Mouse (Mus musculus): Measurements from ENCODE around the gene Kcnk1. TPM values are rescaled to one million over a fixed set of nuclear protein-coding genes. Genes with fewer than 3 reads are reported as not detected.

The Kcnk1 gene
- polyA plus RNA-seq, 1 experiment from 2014 or later, result 1.9 TPM

GRCm38 (mm10) chr8:126053911-126054310 lies 58.9 kb downstream of the Kcnk1 start:
- 76% methylated on average over 4 of the region's 4 CpGs for WGBS

GRCm38 (mm10) chr8:126058876-126059275 lies 63.9 kb downstream of the Kcnk1 start:
- Histone ChIP-seq H3K4me2 (no peak overlapping the region), H3K36me3 (ENCODE audit: control insufficient read depth, insufficient read depth, low read length) (no peaks in the 10 kb centered on the region), H3K27me3 (replicated peaks; ENCODE audit: control insufficient read depth, insufficient read depth, low read length) (no peaks in the 10 kb centered on the region), H3K27ac (ENCODE audit: low read depth, low read length) (no peak overlapping the region), H3K9me3 (ENCODE audit: control insufficient read depth, low read length) (no peaks in the 10 kb centered on the region), H3K4me3 (ENCODE audit: low read depth, low read length) (no peak overlapping the region), H3K4me1 (replicated peaks; ENCODE audit: control insufficient read depth, insufficient read depth, low read length) (no peaks in the 10 kb centered on the region), H3K9ac (ENCODE audit: low read depth, low read length) (no peak overlapping the region)
- 75% methylated on average over 4 of the region's 4 CpGs for WGBS
- DNase-seq (ENCODE audit: low spot score) (no peak), ATAC-seq (replicated peaks; ENCODE audit: low FRiP score) (no peak)

More at GRCm38 (mm10) chr8:126053911-126054310, 58.9 kb downstream of the Kcnk1 start:
- Histone ChIP-seq H3K9ac (ENCODE audit: low read depth, low read length) (no peak overlapping the region), H3K9me3 (ENCODE audit: control insufficient read depth, low read length) (no peaks in the 10 kb centered on the region), H3K36me3 (ENCODE audit: control insufficient read depth, insufficient read depth, low read length) (no peaks in the 10 kb centered on the region), H3K4me3 (ENCODE audit: low read depth, low read length) (no peak overlapping the region), H3K4me1 (replicated peaks; ENCODE audit: control insufficient read depth, insufficient read depth, low read length) (no peaks in the 10 kb centered on the region), H3K27me3 (replicated peaks; ENCODE audit: control insufficient read depth, insufficient read depth, low read length) (no peaks in the 10 kb centered on the region), H3K27ac (ENCODE audit: low read depth, low read length) (no peak overlapping the region), H3K4me2 (no peak overlapping the region)
- ATAC-seq (replicated peaks; ENCODE audit: low FRiP score) (no peak), DNase-seq (ENCODE audit: low spot score) (no peak)

GRCm38 (mm10) chr8:126062844-126063243 lies 67.9 kb downstream of the Kcnk1 start:
- H3K27ac ChIP-seq (ENCODE audit: low read depth, low read length), result no peak overlapping the region
- no peak for DNase-seq (ENCODE audit: low spot score)
- 62% methylated on average over 10 of the region's 10 CpGs for WGBS

GRCm38 (mm10) chr8:126063832-126064409 lies 69.0 kb downstream of the Kcnk1 start:
- no peak overlapping the region for H3K4me3 ChIP-seq (ENCODE audit: low read depth, low read length)
- no peak for ATAC-seq (replicated peaks; ENCODE audit: low FRiP score)
- WGBS, result 79% methylated on average over 9 of the region's 9 CpGs

More at GRCm38 (mm10) chr8:126062844-126063243, 67.9 kb downstream of the Kcnk1 start:
- H3K9ac ChIP-seq (ENCODE audit: low read depth, low read length), result no peak overlapping the region
- H3K9me3 ChIP-seq (ENCODE audit: control insufficient read depth, low read length), result no peaks in the 10 kb centered on the region
- H3K27me3 ChIP-seq (replicated peaks; ENCODE audit: control insufficient read depth, insufficient read depth, low read length), result no peaks in the 10 kb centered on the region; the same call in 1 of the 2 replicates
- no peaks in the 10 kb centered on the region for H3K36me3 ChIP-seq (ENCODE audit: control insufficient read depth, insufficient read depth, low read length)
- no peak overlapping the region for H3K4me3 ChIP-seq (ENCODE audit: low read depth, low read length)
- no peaks in the 10 kb centered on the region for H3K4me1 ChIP-seq (replicated peaks; ENCODE audit: control insufficient read depth, insufficient read depth, low read length)
- no peak overlapping the region for H3K4me2 ChIP-seq
- ATAC-seq (replicated peaks; ENCODE audit: low FRiP score), result no peak

GRCm38 (mm10) chr8:126064587-126065145 lies 69.7 kb downstream of the Kcnk1 start:
- H3K4me1 ChIP-seq (replicated peaks; ENCODE audit: control insufficient read depth, insufficient read depth, low read length), result no peaks in the 10 kb centered on the region
- DNase-seq (ENCODE audit: low spot score), result no peak
- WGBS, result 62% methylated on average over 8 of the region's 8 CpGs

More at GRCm38 (mm10) chr8:126063832-126064409, 69.0 kb downstream of the Kcnk1 start:
- Histone ChIP-seq H3K4me1 (replicated peaks; ENCODE audit: control insufficient read depth, insufficient read depth, low read length) (no peaks in the 10 kb centered on the region), H3K36me3 (ENCODE audit: control insufficient read depth, insufficient read depth, low read length) (no peaks in the 10 kb centered on the region), H3K9ac (ENCODE audit: low read depth, low read length) (no peak overlapping the region), H3K9me3 (ENCODE audit: control insufficient read depth, low read length) (no peaks in the 10 kb centered on the region), H3K4me2 (no peak overlapping the region), H3K27ac (ENCODE audit: low read depth, low read length) (no peak overlapping the region), H3K27me3 (replicated peaks; ENCODE audit: control insufficient read depth, insufficient read depth, low read length) (no peaks in the 10 kb centered on the region; the same call in 1 of the 2 replicates)
- DNase-seq (ENCODE audit: low spot score), result no peak

GRCm38 (mm10) chr8:126067306-126067705 lies 72.3 kb downstream of the Kcnk1 start:
- Histone ChIP-seq H3K9me3 (ENCODE audit: control insufficient read depth, low read length) (no peaks in the 10 kb centered on the region), H3K27me3 (replicated peaks; ENCODE audit: control insufficient read depth, insufficient read depth, low read length) (no peaks in the 10 kb centered on the region; the same call in 1 of the 2 replicates), H3K4me3 (ENCODE audit: low read depth, low read length) (no peak overlapping the region), H3K27ac (ENCODE audit: low read depth, low read length) (no peak overlapping the region), H3K36me3 (ENCODE audit: control insufficient read depth, insufficient read depth, low read length) (no peaks in the 10 kb centered on the region), H3K4me2 (no peak overlapping the region), H3K4me1 (replicated peaks; ENCODE audit: control insufficient read depth, insufficient read depth, low read length) (no peaks in the 10 kb centered on the region), H3K9ac (ENCODE audit: low read depth, low read length) (no peak overlapping the region)
- ATAC-seq (replicated peaks; ENCODE audit: low FRiP score) (no peak), DNase-seq (ENCODE audit: low spot score) (no peak)
- WGBS, result 71% methylated on average over 6 of the region's 6 CpGs

More at GRCm38 (mm10) chr8:126064587-126065145, 69.7 kb downstream of the Kcnk1 start:
- Histone ChIP-seq H3K9me3 (ENCODE audit: control insufficient read depth, low read length) (no peaks in the 10 kb centered on the region), H3K4me3 (ENCODE audit: low read depth, low read length) (no peak overlapping the region), H3K9ac (ENCODE audit: low read depth, low read length) (no peak overlapping the region), H3K36me3 (ENCODE audit: control insufficient read depth, insufficient read depth, low read length) (no peaks in the 10 kb centered on the region), H3K4me2 (no peak overlapping the region), H3K27me3 (replicated peaks; ENCODE audit: control insufficient read depth, insufficient read depth, low read length) (no peaks in the 10 kb centered on the region; the same call in 1 of the 2 replicates), H3K27ac (ENCODE audit: low read depth, low read length) (no peak overlapping the region)
- no peak for ATAC-seq (replicated peaks; ENCODE audit: low FRiP score)

- DNase-seq (ENCODE audit: low spot score) (no peak), ATAC-seq (replicated peaks; ENCODE audit: low FRiP score) (no peak)
- no peak overlapping the region for H3K27ac ChIP-seq (ENCODE audit: low read depth, low read length)
- H3K4me3 ChIP-seq (ENCODE audit: low read depth, low read length), result no peak overlapping the region
- no peaks in the 10 kb centered on the region for H3K36me3 ChIP-seq (ENCODE audit: control insufficient read depth, insufficient read depth, low read length)
- H3K9ac ChIP-seq (ENCODE audit: low read depth, low read length), result no peak overlapping the region
- H3K27me3 ChIP-seq (replicated peaks; ENCODE audit: control insufficient read depth, insufficient read depth, low read length), result no peaks in the 10 kb centered on the region; the same call in 1 of the 2 replicates
- no peaks in the 10 kb centered on the region for H3K9me3 ChIP-seq (ENCODE audit: control insufficient read depth, low read length)
- no peaks in the 10 kb centered on the region for H3K4me1 ChIP-seq (replicated peaks; ENCODE audit: control insufficient read depth, insufficient read depth, low read length)
- WGBS, result 79% methylated on average over 6 of the region's 6 CpGs
- no peak overlapping the region for H3K4me2 ChIP-seq
Measured at GRCm38 (mm10) chr8:126068136-126068535, 73.2 kb downstream of the Kcnk1 start.

- DNase-seq (ENCODE audit: low spot score) (no peak), ATAC-seq (replicated peaks; ENCODE audit: low FRiP score) (no peak)
- WGBS, result 84% methylated on average over 5 of the region's 5 CpGs
Measured at GRCm38 (mm10) chr8:126072678-126073077, 77.7 kb downstream of the Kcnk1 start.

More at GRCm38 (mm10) chr8:126072678-126073077, 77.7 kb downstream of the Kcnk1 start:
- H3K4me3 ChIP-seq (ENCODE audit: low read depth, low read length), result no peak overlapping the region
- H3K4me2 ChIP-seq, result no peak overlapping the region
- H3K36me3 ChIP-seq (ENCODE audit: control insufficient read depth, insufficient read depth, low read length), result no peaks in the 10 kb centered on the region
- H3K27me3 ChIP-seq (replicated peaks; ENCODE audit: control insufficient read depth, insufficient read depth, low read length), result peaks cover 2% of the 10 kb centered on the region; the same call in 1 of the 2 replicates
- H3K27ac ChIP-seq (ENCODE audit: low read depth, low read length), result no peak overlapping the region
- no peak overlapping the region for H3K9ac ChIP-seq (ENCODE audit: low read depth, low read length)
- no peaks in the 10 kb centered on the region for H3K9me3 ChIP-seq (ENCODE audit: control insufficient read depth, low read length)
- H3K4me1 ChIP-seq (replicated peaks; ENCODE audit: control insufficient read depth, insufficient read depth, low read length), result no peaks in the 10 kb centered on the region
